14 mouse cellular contexts compared by ENCODE assay signal in genomic region chr5:102777255-102777654, GRCm38 (mm10).
DNase-seq lines count a peak whose midpoint lies in the region; ATAC-seq lines count a peak whose summit lies in the region.
"Had no signal": no experiment of that assay in that cellular context is flagged by ENCODE, and none has a peak within 500 bp of the region (broad histone marks: within the 10 kb centered on the region; RNA-seq: fewer than 3 reads in every experiment).

No protein-coding gene starts in this region.

- peak; percentile 20 to 46 for DNase-seq in kidney, postnatal 36 days
- DNase-seq in kidney, postnatal 10 days: no peak
- peak; percentile 9 for DNase-seq in CD4-positive helper T cell, adult 2 months (ENCODE audit: low read depth, low spot score)
- DNase-seq in Muller cell, postnatal 12 days (ENCODE audit: inconsistent ontology term): no peak
- DNase-seq in cerebellum, postnatal 25 days: no peak
- DNase-seq: adrenal gland, postnatal 14 days; cerebellum, adult 8-10 months; gastrocnemius, postnatal 25 days; kidney, postnatal 4 days had no signal

- ATAC-seq in CD4-positive, CD25-positive, alpha-beta regulatory T cell, adult 4 months: peak; percentile 52
- ATAC-seq in megakaryocyte, adult 5-6 weeks (ENCODE audit: poor library complexity, severe bottlenecking): peak; percentile 13
- ATAC-seq in erythroblast, adult 5-6 weeks (replicated peaks; ENCODE audit: low FRiP score, poor library complexity, severe bottlenecking): no peak
- ATAC-seq: forebrain, embryonic 16.5 days; intestine, postnatal 0 days had no signal

Comparison
In these comparisons a context has a peak if more than half of its experiments do, and no peak if none do; other contexts are left out.
1. DNase-seq: peak in kidney, postnatal 36 days (2 of 2) and CD4-positive helper T cell, adult 2 months (single experiment); none in kidney, postnatal 10 days (single experiment), Muller cell, postnatal 12 days (single experiment) and cerebellum, postnatal 25 days (0 of 2).